Mouse (Mus musculus) brain, embryonic 18.5 days (tissue): ENCODE data around the gene Gm28729.
"Not testable (repeated sequence)": the region's sequence is repeated elsewhere in the genome, so short reads cannot be mapped to it uniquely, and the experiment has no call there.

Experiments
- DNase-seq: peaks from one replicate; pipeline ENCODE4 v3.0.0-alpha.2; 2012; ENCODE audit warnings: low read depth, low spot score

The Gm28729 gene

GRCm38 (mm10) chr9:96524972-96525506 is at the start of gene Gm28729:
TSS of gene Gm28729 (minus strand) at chr9:96525264.
- DNase-seq: no peak

GRCm38 (mm10) chr9:96573252-96573651 is 48.2 kb upstream of the Gm28729 start:
- DNase-seq: peak; percentile 3

- DNase-seq: no peak
These were observed 47.7 kb upstream of the Gm28729 start for GRCm38 (mm10) chr9:96572754-96573153.

GRCm38 (mm10) chr9:96566470-96566996 is 41.5 kb upstream of the Gm28729 start:
- DNase-seq: no peak

GRCm38 (mm10) chr9:96563501-96563900 is 38.4 kb upstream of the Gm28729 start:
- no peak for DNase-seq

GRCm38 (mm10) chr9:96559148-96559547 is 34.1 kb upstream of the Gm28729 start:
- DNase-seq: no peak

GRCm38 (mm10) chr9:96558594-96558993 is 33.5 kb upstream of the Gm28729 start:
- no peak for DNase-seq

GRCm38 (mm10) chr9:96554095-96554494 is 29.0 kb upstream of the Gm28729 start:
- DNase-seq: no peak

GRCm38 (mm10) chr9:96545410-96545809 is 20.3 kb upstream of the Gm28729 start:
- DNase-seq: no peak

- peak; percentile 26 for DNase-seq
These were observed 18.9 kb upstream of the Gm28729 start for GRCm38 (mm10) chr9:96543643-96544640.

GRCm38 (mm10) chr9:96538916-96539315 is 13.9 kb upstream of the Gm28729 start:
- DNase-seq: no peak

GRCm38 (mm10) chr9:96537615-96537919 is 12.5 kb upstream of the Gm28729 start:
- DNase-seq: no peak

GRCm38 (mm10) chr9:96536895-96537614 is 12.0 kb upstream of the Gm28729 start:
- DNase-seq: no peak

- DNase-seq: not testable (repeated sequence)
These were observed 11.0 kb upstream of the Gm28729 start for GRCm38 (mm10) chr9:96536093-96536492.

GRCm38 (mm10) chr9:96535431-96535830 is 10.4 kb upstream of the Gm28729 start:
- DNase-seq: no peak

GRCm38 (mm10) chr9:96534256-96534655 is 9.2 kb upstream of the Gm28729 start:
- DNase-seq: no peak

- no peak for DNase-seq
These were observed 8.4 kb upstream of the Gm28729 start for GRCm38 (mm10) chr9:96533476-96533875.

GRCm38 (mm10) chr9:96532531-96532930 is 7.5 kb upstream of the Gm28729 start:
- DNase-seq: no peak

- DNase-seq: no peak
These were observed 5.6 kb upstream of the Gm28729 start for GRCm38 (mm10) chr9:96530674-96531081.

- no peak for DNase-seq
These were observed 5.1 kb upstream of the Gm28729 start for GRCm38 (mm10) chr9:96529961-96530673.

- DNase-seq: no peak
These were observed 947 bp upstream of the Gm28729 start for GRCm38 (mm10) chr9:96526011-96526410.
